Mouse (Mus musculus): ENCODE data around the gene Mon1a.

Mon1a gene

DNA sequence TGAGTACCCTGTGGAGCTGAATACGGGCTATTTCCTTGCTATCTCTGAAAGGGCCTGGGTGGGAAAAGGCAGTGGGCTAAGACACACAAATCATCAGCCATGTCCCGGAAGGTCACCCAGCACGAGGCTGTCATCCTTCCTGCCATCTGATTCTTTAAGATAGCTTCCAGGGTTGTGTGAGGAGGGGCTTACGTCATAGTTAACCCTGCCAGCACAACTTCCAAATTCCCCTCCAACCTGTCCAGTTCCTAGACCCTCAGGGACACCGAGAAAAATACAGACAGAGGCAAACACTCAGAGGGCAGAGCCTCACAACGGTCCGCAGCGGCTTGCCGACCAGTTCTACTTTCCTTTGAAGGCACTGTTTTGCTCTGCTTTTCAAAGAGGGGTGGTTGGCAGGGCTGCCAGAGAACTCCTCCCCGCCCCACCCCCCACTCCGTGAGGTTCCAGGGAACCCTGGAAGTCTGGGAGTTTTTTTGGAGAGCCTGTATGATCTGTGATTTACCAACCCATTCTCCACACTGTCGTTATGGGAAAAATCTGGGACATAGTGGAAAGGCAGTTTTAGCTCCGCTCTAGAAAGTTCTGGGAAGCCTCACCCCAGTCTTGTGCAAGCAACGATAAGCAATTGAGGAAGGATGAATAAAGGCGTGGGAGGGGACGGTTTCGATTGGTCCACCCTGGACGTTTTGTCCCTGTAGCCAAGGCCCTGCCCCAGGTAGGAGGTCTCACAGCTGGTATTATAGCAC, 20.6 kb downstream of the Mon1a start:
- DNase-seq: no peak

DNA sequence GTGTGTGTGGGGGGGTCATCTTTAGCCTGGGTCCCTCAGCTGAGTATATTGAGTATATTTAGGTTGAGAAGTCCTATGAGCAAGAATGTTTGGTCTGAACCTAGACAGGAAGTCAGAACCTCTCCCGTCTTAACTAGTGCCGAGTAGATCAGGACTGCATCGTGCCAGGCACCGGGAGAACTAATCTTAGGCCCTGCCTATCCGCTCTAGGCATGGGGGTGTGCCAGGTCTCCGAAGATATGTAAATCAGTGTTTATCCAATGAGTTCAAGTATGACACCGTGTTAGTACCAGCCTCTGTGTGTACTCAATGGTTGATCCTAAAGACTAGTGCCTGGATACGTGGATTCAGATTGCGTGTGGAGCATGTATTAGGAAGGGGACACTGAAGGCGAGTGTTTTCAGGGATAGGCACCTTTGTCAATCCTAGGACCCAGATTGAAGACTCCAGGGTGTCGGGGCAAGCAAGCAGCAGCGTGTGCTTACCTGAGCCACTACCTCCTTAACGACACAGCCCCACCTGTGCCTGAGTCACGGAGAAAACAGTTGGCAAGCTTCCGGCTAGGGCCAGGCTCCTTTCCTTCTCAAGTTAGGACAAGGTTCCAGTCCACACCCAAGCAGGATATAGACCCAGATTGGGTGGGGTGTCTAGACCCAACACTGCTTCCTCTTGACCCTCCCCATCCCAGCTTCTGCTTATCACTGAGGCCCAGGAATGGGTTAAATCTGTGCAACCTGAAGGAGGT, 22.2 kb downstream of the Mon1a start:
- no peak for DNase-seq

DNA sequence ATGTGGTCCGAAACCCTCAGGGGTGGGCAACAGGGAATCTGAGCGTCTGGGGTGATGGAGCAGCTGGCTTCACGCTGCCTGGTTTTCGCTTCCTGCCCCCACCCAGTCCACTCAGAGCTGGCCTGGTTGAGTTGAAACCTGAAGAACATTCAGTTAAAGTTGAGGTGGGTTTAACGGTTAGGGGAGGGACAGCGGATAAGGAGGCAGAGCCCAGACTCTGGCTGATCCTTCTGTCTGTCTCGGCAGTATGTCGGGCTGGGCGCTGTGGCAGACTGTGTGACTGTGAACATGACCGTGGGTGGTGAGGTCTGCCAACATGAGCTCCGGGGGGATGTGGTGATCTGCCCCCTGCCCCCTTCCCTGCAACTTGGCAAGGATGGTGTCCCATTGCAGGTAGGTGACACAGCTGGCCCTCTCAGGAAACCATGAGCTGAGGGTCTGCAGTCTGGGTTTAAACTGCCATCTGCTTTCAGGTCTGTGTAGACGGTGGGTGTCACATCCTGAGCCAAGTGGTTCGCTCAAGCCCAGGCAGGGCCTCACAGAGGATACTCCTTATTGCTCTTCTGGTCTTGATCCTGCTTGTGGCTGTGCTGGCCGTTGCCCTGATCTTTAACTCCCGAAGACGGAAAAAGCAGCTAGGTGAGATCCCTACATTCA, 26.9 kb downstream of the Mon1a start:
- DNase-seq: no peak

DNA sequence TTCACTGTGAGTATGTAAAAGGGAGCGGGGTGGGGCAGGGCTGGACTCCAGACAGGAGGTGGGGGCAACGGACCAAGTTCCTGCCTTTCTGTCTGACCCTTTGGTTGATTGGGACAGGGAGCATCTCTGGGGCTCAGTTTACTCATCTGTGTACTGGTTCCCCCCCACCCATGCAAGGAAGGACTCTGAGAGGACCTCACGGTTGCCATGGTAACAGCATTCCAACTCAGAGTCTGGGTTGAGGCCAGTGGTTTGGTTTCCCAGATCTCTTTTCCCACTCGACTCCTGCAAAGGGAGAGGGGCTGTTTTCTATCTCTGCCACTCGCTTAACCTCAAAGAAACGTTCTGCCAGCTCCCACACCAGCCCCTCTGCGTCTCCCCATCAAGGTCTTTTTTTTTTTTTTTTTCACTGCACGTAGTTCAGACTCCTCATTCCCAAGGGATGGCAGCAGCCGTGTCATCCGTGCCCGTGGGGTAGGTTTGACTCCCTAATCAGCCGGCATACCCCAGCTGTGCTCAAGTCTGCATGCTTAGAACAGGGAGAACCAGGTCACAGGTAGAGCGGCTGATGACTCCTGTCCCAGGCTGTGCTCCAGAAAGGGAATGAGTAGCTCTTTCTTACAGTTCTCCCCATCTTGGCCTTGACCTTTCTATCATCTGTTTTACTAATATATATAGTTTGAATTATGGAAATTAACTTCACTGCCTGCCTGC, 30.1 kb downstream of the Mon1a start:
- DNase-seq: no peak

DNA sequence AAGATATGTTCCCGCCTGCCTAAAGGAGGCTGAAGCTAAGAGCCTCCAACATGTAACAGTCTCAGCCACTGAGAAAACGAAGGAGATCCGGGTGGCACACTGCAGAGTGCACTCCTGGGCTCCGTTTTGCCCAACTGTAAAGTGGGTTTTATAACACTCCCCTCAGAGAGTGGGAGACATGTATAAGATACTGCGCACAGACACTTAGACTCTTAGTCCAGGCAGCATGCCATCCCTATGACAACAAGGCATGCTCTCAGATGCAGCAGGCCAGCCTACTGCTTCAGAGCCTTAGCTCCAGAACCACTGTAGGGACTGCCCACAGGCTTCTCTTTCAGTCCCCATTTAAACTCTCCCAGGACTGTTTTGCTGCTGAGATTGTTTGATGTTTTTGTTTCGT, 30.9 kb downstream of the Mon1a start:
- DNase-seq: no peak

DNA sequence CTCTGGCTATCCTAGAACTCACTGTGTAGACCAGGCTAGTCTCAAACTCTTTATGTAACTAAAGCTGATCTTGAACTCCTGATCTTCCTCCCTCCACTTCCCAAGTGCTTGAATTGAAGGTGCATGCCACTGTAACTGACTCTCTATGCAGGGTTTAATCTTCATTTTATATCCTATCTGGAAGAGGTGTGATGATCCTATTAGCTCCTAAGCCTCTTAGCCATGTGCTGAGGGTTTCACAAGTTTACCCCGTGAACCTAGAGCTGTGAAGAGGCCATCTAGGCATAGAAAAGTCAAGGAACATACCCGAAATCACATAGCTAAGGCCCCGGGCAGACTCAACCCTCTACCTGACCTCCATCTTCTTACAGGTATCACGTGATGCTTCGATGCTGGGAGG, 31.5 kb downstream of the Mon1a start:
- no peak for DNase-seq

DNA sequence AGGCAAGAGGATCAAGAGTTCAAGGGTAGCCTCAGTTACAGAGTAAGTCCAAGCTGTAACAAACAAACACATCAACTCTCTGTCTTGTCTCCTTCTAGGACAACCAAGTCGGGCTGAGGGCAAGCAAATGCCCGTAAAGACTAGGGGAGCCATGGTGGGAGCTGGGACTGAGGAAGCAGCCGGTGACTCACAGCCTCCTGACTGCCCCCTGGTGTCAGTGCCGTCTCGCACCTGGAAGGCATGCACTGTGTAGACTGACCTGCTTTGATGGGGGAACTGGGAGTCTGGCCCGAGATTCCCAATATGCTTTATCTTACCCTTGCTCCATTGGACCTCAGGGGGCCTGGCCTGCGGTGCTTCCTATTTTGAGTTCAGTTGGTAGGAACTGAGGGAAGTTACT, 35.1 kb downstream of the Mon1a start:
- no peak for DNase-seq

DNA sequence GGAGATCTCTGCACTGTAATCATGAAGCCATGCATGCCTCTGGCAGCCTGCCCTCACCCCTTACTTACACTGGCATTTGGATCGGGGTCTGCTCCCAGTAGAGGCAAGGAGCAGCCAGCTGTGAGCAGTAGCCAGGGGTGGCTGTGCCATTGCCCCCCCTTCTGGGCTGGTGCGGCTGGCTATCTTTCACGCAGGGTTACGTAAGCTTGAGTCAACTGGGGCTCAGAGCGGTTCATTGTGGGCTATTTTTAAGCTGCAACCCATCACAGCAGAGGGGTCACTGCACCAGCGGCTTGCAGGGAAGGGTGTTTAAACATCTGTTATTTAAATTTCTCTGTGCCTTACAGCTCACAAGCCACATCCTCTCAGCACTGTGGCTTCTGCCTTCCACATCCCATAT, 36.0 kb downstream of the Mon1a start:
- no peak for DNase-seq

DNA sequence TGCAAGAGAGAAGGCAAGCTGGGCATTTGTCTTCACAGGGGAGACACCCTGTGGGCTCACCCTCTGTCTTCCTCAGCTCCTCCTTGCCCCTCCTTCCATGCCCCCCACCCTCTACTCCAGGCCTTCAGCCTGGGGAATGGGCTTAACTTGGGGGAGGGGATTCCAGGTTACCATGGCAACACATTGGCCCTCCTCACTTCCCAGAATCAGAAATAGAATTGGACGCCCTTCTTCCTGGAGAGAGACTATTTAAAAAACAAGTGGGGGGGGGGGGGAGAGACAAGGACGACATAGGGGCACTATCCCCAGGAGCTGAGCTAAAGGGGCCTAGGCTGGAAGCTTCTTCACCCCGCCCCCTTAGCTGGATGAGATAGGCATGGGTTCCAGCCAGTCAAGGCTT, 37.3 kb downstream of the Mon1a start:
- no peak for DNase-seq

DNA sequence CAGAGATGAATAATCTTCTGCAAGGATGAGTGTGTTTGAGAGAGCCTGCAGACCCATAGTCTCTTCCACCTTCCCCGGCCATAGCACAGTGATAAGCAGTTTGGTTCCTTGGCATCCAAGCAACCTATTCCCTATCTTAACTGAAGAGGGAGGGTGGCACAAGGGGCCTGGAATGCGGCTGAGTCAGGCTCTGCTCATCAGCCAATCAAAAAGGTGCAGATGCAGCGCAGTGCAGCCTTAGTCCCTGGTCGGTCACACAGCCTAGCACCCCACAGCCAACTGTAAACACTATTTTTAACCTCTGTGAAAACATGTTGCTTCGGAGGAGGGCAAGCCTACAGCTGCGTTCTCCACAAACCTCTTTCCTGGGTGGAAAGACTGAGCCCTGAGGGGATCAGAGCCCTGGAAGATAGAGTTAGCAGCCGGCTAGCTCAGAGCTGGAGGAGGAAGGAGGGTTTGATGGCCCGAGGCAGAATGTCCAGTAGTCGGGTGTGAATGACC, 39.0 kb downstream of the Mon1a start:
- DNase-seq: no peak

DNA sequence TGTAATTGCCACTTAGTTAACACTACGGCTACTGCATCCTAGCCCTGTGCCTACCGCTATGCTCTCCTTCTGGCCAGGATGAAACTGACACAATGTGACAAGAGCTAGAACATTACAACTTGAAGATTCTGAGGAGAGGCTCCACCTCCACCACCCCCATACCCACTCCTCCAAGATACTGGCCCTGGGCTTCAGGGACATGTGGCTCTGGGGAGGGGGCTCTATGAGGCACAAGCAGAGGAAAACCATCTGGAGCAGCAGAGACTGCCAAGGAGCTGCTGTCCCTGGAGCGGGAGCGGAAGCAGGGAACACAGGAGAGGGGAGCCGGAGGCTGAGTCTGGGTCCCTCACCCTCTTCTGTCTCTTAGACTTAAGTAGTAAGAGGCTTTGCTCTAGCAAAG, 39.8 kb downstream of the Mon1a start:
- no peak for DNase-seq

DNA sequence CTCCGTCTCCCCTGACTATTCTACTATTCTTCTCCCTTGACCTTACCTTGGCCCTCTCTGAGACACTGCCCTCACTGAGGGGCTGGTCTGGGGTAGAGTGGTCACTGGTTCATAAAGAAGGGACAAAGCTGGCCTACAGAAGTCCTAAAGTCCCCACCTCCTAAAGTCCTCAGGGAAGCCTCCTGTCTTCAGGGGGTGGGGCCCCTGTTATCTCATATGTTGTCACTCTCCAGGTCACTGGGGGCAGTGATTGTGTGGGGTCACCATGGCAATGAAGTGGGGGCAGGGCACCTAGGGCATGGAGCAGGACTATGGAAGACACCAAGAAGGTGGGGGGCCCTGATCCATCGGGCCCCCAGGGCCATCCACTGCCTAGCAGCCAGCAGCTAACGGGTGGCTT, 40.2 kb downstream of the Mon1a start, which contains the start of gene Actl11:
Actl11 (plus strand) TSS at position 301 of the 400 bp plus-strand sequence.
- DNase-seq: no peak

DNA sequence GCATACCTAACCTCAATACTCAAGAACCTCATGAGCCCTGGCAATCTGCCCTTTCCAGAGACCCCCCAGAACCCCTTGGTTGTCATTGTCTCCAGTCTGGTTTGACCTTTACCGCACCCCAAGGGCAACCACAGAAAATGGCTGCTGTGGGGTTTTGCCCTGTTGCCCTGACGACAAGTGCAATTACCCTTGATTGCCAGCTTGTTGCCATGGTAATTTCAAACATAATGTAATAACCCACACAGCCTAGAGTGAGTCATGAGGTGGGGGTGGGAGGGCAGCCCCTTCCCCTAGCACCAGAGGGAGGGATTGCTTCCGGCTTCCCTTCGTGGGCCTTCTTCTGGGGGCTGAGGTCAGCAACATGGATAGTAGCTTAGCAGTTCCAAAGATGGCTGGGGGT, 44.3 kb downstream of the Mon1a start:
- DNase-seq: no peak

DNA sequence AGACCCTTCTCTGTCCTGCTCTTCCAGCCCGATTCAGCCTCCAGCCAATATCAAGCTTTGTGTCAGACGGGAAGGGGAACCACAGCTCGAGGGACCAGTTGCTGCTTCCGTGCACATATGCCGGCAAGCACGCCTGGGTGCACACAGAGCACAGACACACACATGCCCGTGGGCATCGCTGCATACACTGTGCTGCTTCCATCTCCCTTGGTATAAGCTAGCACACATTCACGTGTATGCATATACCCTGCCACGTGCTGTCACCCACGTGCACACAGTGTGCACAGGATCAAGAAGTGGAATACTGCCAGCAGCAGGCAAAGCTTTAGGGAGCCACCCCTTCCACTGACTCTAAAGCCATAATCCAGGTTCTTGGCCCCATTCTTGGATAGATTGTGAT, 46.2 kb downstream of the Mon1a start:
- DNase-seq: no peak

DNA sequence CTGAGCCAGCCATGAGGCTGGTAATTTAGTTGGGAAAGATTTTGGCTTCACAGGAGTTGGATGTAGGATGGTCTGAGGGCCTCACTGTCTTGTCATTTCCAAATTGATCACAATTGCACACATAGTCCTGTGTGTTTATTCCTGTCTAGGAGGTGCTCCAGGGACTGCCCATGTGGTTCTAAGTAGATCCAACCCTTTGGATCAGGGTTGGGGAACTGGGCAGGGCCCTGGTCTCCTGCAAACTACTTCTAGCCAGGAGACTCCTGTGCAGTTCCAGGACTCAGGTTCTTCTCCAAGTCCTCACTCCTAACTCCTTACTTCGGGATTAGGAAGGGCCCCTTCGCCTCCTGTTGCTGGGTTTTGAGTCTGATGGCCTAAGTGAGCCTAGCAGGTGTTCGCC, 47.4 kb downstream of the Mon1a start, which contains the start of gene Camkv:
Camkv (plus strand) TSS at position 301 of the 400 bp plus-strand sequence.
- no peak for DNase-seq

DNA sequence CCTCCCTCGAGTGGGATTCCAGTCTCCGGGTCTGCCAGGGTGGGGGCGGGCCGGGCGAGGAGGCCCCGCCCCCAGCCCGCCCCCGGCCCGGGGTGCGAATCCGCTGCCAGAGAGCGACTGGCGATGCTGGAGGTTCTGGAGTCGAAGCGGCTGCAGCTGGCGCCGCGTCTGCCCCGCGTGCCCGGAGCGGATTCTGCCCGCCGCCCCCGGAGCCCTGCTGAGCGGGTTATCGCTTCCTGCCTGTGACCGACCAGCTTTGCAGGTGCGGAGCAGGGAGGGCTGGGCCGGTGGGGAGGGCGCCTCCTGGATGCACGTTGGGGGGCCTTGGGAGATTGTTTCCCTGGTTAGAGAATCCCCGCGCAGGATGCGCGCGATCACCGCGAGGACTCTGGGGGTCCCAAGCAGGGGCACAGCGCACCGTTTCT, 47.9 kb downstream of the Mon1a start:
- DNase-seq: peak; percentile 15 to 28

DNA sequence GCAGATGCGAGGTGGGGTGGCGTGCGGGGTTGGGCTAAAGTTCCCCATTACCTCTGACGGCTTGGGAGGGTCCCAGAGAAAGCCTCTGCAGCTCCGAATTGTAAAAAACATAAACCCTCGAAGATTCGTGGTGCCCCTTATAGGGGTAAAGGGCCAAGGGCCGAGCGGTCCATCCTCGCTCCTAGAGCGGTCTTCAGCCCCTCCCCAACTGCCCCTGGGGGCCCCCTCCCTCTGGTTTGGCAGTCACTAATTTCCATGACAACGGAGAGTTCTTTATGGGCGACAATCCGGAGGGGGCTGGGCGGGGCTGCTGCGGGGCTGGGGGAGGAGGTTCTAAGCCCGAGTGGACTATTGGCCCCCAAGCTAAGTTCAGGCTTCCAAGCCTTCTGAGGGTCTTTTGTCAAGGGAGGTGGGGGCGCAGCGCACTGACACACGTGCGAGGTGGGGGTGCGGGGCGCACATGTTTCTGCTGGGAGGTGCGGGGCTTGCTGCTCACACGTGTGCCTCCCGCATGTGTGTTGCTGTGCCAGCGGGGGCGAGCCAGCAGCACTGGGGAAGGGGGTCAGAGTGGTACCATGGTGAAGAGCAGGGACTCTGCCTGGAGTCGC, 48.4 kb downstream of the Mon1a start:
- DNase-seq: no peak

DNA sequence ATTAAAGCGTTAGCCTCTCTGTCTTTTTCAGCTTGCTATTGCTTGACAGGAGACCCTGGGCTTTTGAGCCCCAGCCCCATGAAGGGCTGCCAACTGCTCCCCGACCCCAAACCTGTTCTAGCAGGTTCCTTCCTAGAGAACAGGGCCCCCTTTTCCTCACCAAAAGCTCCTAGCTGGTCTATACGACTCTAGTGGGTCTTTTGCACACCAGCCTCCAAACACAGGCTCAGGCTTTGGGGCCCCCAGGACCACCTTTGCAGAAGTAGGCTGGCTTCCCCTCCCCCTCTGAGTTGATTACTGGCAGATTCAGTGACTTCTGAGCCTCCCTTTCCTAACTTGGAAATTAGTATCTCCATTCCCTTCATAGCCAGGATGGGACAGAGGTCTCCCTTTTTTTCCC, 48.9 kb downstream of the Mon1a start:
- no peak for DNase-seq

DNA sequence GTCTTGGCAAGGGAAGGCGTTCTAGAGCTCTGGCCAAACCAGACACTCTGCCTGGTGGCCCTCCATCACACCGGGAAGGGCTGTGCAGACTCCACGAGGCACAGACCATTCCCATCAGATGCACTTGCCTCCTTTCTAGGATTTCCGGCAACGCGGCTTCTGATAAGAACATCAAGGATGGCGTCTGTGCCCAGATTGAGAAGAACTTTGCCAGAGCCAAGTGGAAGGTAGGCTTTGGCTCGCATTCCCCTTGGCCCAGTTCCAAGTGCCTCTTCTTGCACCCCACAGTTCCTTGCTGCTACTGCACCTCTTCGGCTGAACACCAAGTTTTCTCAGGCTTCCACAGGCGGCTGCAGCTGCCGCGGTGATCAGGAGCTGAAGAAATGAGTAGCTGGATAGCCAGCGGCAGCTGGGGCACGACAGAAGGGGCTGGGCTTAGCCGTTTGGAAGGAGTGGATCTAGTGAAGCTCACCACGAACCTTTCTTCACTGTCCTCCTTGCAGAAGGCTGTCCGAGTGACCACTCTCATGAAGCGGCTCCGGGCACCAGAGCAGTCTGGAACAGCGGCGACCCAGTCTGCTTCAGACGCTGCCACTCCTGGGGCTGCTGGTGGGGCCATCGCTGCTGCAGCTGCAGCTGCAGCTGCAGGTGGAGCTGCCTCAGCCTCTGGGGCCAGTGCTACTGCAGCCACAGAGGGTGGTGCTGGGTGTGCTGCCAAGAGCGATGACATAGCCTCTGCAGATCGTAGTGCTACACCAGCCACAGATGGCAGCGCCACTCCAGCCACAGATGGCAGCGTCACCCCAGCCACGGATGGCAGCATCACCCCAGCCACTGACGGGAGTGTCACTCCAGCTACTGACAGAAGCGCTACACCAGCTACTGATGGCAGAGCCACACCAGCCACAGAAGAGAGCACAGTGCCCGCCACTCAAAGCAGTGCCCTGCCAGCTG, 59.6 kb downstream of the Mon1a start:
- DNase-seq: peak; percentile 57 to 64

DNA sequence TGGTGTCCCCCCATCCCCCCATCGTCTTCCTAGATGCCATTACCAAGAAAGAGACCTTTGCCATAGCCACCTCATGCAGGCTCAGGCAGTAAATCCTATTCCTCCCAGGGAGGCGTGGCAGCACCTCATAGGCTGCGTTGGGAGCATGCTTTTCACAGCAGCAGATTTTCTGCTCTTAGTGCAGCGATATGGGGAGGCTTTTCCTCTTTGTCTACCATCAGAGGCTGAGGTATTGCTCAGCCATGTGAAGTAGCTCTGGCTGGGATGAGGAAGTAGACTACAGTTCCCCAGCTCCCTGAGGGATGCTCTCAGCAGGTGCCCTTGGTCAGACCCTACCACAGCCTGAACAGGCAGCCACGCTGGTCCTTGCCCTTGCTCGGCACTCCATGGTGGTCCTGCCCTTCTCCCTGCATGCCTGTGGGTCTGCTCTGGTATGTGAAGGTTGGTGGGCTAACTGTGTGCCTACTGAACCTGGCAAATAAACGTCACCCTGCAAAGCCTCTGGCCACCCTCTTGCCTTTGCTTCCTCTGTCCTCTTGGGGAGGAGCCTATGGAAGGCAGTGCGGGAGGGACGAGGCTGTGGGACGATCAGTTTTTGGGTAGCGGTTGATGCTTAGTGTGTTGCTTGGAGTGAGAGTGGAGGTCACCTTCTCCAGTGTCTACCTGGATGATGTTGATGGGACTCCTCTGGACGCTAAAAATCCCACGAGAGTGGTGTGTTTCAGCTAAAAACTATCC, 61.4 kb downstream of the Mon1a start:
- DNase-seq: no peak

DNA sequence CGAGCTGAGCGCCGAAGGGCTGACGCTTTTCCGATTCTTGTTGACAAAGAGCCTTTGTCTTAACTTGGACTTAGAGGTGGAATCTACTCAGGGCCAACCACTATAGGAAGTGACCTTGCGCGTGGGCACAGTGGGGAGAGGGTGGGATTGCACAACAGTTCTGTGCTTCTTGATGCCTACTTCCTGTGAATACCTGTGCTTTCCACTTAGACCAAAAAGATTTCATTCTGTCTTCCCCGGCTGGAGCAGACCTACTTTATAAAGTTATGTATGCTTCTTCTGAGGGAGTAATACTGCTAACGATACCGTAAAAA, 61.9 kb downstream of the Mon1a start, which contains the start of gene Traip:
Traip (plus strand) TSS at position 215 of the 314 bp plus-strand sequence.
- no peak for DNase-seq

All from cerebellum, adult 18-20 months (tissue).